Mouse (Mus musculus) forebrain, embryonic 13.5 days (tissue): Measurements from ENCODE around the gene Saa3. TPM values are rescaled to one million over a fixed set of nuclear protein-coding genes. Genes with fewer than 3 reads are reported as not detected.

Experiments
- polyA plus RNA-seq: library from polyadenylated mRNA; unstranded; fragments of >200 nt; fragmentation: Nextera tagmentation; extraction: Ambion mirVana; gene quantifications from 2 replicates; pipeline ENCODE4 v1.2.1, GENCODE M21; 2015

Gene Saa3
- polyA plus RNA-seq, 1 experiment from 2014 or later, result 0.28 TPM

Other genes starting within 250 kb of the Saa3 start
- 25.0 and 26.6 TPM in 2 replicates for gene Sergef, start 75.9 kb downstream of the Saa3 start, polyA plus RNA-seq
- gene Tph1, start 43.2 kb downstream of the Saa3 start, polyA plus RNA-seq, result 0.21 and 0.28 TPM in 2 replicates
- 28.1 and 29.2 TPM in 2 replicates for gene Saal1, start 5.0 kb downstream of the Saa3 start, polyA plus RNA-seq
- 0.08 TPM in 1 of 2 replicates, not detected in the other for gene Saa4, start 16.9 kb upstream of the Saa3 start, polyA plus RNA-seq
- gene Saa1, start 27.3 kb upstream of the Saa3 start, polyA plus RNA-seq, result not detected in 2 replicates
- not detected in 2 replicates for gene Saa2, start 36.1 kb upstream of the Saa3 start, polyA plus RNA-seq
- 15.0 and 16.1 TPM in 2 replicates for gene Hps5, start 80.4 kb upstream of the Saa3 start, polyA plus RNA-seq
- gene Gtf2h1, start 80.4 kb upstream of the Saa3 start, polyA plus RNA-seq, result 48.2 and 48.7 TPM in 2 replicates
- gene Ldha, start 125.8 kb upstream of the Saa3 start, polyA plus RNA-seq, result 905 and 993 TPM in 2 replicates
- gene Ldhc, start 145.5 kb upstream of the Saa3 start, polyA plus RNA-seq, result 0.13 TPM in 1 of 2 replicates, not detected in the other
- 408 and 422 TPM in 2 replicates for gene Tsg101, start 204.3 kb upstream of the Saa3 start, polyA plus RNA-seq
- gene Uevld, start 242.8 kb upstream of the Saa3 start, polyA plus RNA-seq, result 9.4 and 10.4 TPM in 2 replicates